ENCODE assay signal across 10 mouse cellular contexts in the genomic region with DNA sequence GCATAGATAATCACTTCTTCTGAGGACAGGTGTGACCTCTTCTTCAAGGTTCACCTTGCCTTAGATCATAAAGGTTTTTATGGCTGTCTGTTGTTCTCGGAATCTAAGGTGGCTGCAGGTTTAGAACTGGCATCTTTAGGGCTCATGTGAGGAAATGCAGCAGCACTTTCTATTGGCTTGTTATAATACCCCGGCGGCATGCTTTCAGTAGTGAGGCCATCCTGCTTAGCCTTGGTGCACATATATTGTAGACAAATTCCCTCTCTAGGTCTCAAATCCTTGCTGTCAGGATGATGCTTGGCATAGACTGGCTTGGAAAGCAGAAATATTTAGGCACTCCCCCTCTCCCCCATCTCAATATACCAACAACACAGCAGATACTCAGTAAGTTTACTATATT. TPM values are rescaled to one million over a fixed set of nuclear protein-coding genes. Genes with fewer than 3 reads are reported as not detected.
DNase-seq lines count a peak whose midpoint lies in the region; ATAC-seq and TF ChIP-seq lines count a peak whose summit lies in the region.
"Had no signal": no experiment of that assay in that cellular context is flagged by ENCODE, and none has a peak within 500 bp of the region (broad histone marks: within the 10 kb centered on the region; RNA-seq: fewer than 3 reads in every experiment).

No protein-coding gene starts in this region.

- no peak for TF ChIP-seq EP300 in heart, adult 2 months (IDR thresholded peaks at IDR 0.05; ENCODE audit: insufficient read depth, low read depth, low read length)

- WGBS in heart, adult 2 months = 93% methylated on average over 3 of the region's 3 CpGs
- 94% methylated on average over 3 of the region's 3 CpGs for WGBS in hindbrain, postnatal 0 days
- 91% methylated on average over 3 of the region's 3 CpGs for WGBS in hindbrain, embryonic 14.5 days

- H3K9me3 ChIP-seq in hindbrain, postnatal 0 days (ENCODE audit: low read length) = no peaks in the 10 kb centered on the region
- no peaks in the 10 kb centered on the region for H3K9me3 ChIP-seq in hindbrain, embryonic 14.5 days (ENCODE audit: control insufficient read depth, low read length)
- H3K9me3 ChIP-seq: megakaryocyte, embryonic 14.5 days had no signal

- H3K79me2 ChIP-seq in heart, adult 2 months (replicated peaks; ENCODE audit: control insufficient read depth, insufficient read depth, low read length) = peaks cover 7% of the 10 kb centered on the region
- H3K79me2 ChIP-seq in myocyte (ENCODE audit: control insufficient read depth, insufficient read depth) = peaks cover 5% of the 10 kb centered on the region

- H3K9ac ChIP-seq in heart, adult 2 months (ENCODE audit: low read depth, low read length) = no peak overlapping the region
- no peak overlapping the region for H3K9ac ChIP-seq in hindbrain, postnatal 0 days (replicated peaks; ENCODE audit: low read length)
- no peak overlapping the region for H3K9ac ChIP-seq in hindbrain, embryonic 14.5 days

- peaks cover 10% of the 10 kb centered on the region for H3K4me1 ChIP-seq in heart, adult 2 months (ENCODE audit: control insufficient read depth, insufficient read depth, low read length)
- peaks cover 7% of the 10 kb centered on the region; the same call in 1 of the 2 replicates for H3K4me1 ChIP-seq in hindbrain, postnatal 0 days (ENCODE audit: insufficient read depth, low read length)
- H3K4me1 ChIP-seq in hindbrain, embryonic 14.5 days (replicated peaks; ENCODE audit: control insufficient read depth, insufficient read depth, low read length) = peaks cover 16% of the 10 kb centered on the region

- peak overlapping the region; percentile 94 for H3K27ac ChIP-seq in heart, adult 2 months
- no peak overlapping the region for H3K27ac ChIP-seq in hindbrain, postnatal 0 days
- H3K27ac ChIP-seq in hindbrain, embryonic 14.5 days = no peak overlapping the region

- no peak for TF ChIP-seq CTCF in heart, adult 2 months (IDR thresholded peaks at IDR 0.05)
- no peak for TF ChIP-seq CTCF in hindbrain, postnatal 0 days (IDR thresholded peaks at IDR 0.05; ENCODE audit: low read depth)

- H3ac ChIP-seq in myocyte (ENCODE audit: control insufficient read depth, insufficient read length) = no peak overlapping the region

- H3K4me2 ChIP-seq in hindbrain, postnatal 0 days (ENCODE audit: low read depth, low read length) = 0 out of 2 replicates have a peak overlapping the region, but pooled peaks have one; percentile 69
- no peak overlapping the region for H3K4me2 ChIP-seq in hindbrain, embryonic 14.5 days (replicated peaks)
- H3K4me2 ChIP-seq in myocyte (ENCODE audit: low read depth) = no peak overlapping the region

- ATAC-seq in hindbrain, postnatal 0 days = no peak
- no peak for ATAC-seq in hindbrain, embryonic 14.5 days (ENCODE audit: low FRiP score)

- no peak for TF ChIP-seq POLR2A in heart, adult 2 months (IDR thresholded peaks at IDR 0.05; ENCODE audit: insufficient read depth, low read depth, low read length)
- no peak for TF ChIP-seq POLR2A in myocyte (IDR thresholded peaks at IDR 0.05; ENCODE audit: insufficient read length, low read depth)

- intact Hi-C loops in heart, adult 2 months (cut with DNase I) = loop anchor here (5.0 to 10.0 kb wide), 2 partner anchors 113 to 405 kb away; a partner anchor contains a TSS

- no peaks in the 10 kb centered on the region for H3K27me3 ChIP-seq in heart, adult 2 months (ENCODE audit: control insufficient read depth, insufficient read depth, low read length)
- no peaks in the 10 kb centered on the region for H3K27me3 ChIP-seq in hindbrain, postnatal 0 days (ENCODE audit: insufficient read depth, low read length)
- H3K27me3 ChIP-seq in hindbrain, embryonic 14.5 days (ENCODE audit: control insufficient read depth, insufficient read depth, low read length) = no peaks in the 10 kb centered on the region
- H3K27me3 ChIP-seq in myocyte (ENCODE audit: control insufficient read depth, insufficient read depth, insufficient read length) = no peaks in the 10 kb centered on the region
- H3K27me3 ChIP-seq: CH12.LX had no signal

- peaks cover 8% of the 10 kb centered on the region for H3K36me3 ChIP-seq in heart, adult 2 months (ENCODE audit: control insufficient read depth, insufficient read depth, low read length)
- H3K36me3 ChIP-seq in hindbrain, postnatal 0 days (ENCODE audit: insufficient read depth, low read length) = peaks cover 5% of the 10 kb centered on the region; the same call in 1 of the 2 replicates
- H3K36me3 ChIP-seq in hindbrain, embryonic 14.5 days (replicated peaks; ENCODE audit: control insufficient read depth, insufficient read depth) = peaks cover 6% of the 10 kb centered on the region
- H3K36me3 ChIP-seq in myocyte (ENCODE audit: control insufficient read depth, insufficient read depth) = peaks cover 5% of the 10 kb centered on the region

- H3K4me3 ChIP-seq in heart, adult 2 months = no peak overlapping the region
- H3K4me3 ChIP-seq in hindbrain, postnatal 0 days (ENCODE audit: low read length) = no peak overlapping the region
- no peak overlapping the region for H3K4me3 ChIP-seq in hindbrain, embryonic 14.5 days (replicated peaks; ENCODE audit: low read length)
- H3K4me3 ChIP-seq in myocyte = peak overlapping the region; percentile 32

- DNase-seq in heart, adult 2 months = peak in 1 of 2 experiments; percentile 10
- DNase-seq in heart, adult 8-10 months (ENCODE audit: low spot score) = no peak
- no peak for DNase-seq in hindbrain, postnatal 0 days (ENCODE audit: low spot score)
- DNase-seq in hindbrain, embryonic 14.5 days (ENCODE audit: low spot score) = no peak
- DNase-seq in testis, postnatal 10 days (ENCODE audit: low spot score) = peak; percentile 12
- DNase-seq in testis, postnatal 14 days (ENCODE audit: low spot score) = no peak
- DNase-seq in adrenal gland, adult 8-10 months = no peak

TF ChIP-seq in myocyte, 11 proteins besides CTCF, POLR2A, EP300 and RAD21:
- no peak for TF ChIP-seq TCF3 (IDR thresholded peaks at IDR 0.05; ENCODE audit: insufficient read length, low read depth)
- no peak for TF ChIP-seq USF1 (IDR thresholded peaks at IDR 0.05; ENCODE audit: low read depth)
- no peak for TF ChIP-seq CEBPB (IDR thresholded peaks at IDR 0.05; ENCODE audit: insufficient read depth, poor library complexity, severe bottlenecking)
- TF ChIP-seq MAX (IDR thresholded peaks at IDR 0.05; ENCODE audit: low read depth) = no peak
- no peak for TF ChIP-seq REST (IDR thresholded peaks at IDR 0.05; ENCODE audit: insufficient read depth, insufficient read length)
- no peak for TF ChIP-seq E2F4 (IDR thresholded peaks at IDR 0.05; ENCODE audit: insufficient read depth)
- TF ChIP-seq MYOG (IDR thresholded peaks at IDR 0.05; ENCODE audit: control insufficient read depth in 1 of 3, insufficient read depth in 1 of 3, insufficient read length in 2 of 3, low read depth in 2 of 3) = no peak
- TF ChIP-seq TCF12 (IDR thresholded peaks at IDR 0.05; ENCODE audit: insufficient read depth, poor library complexity, severe bottlenecking) = no peak
- TF ChIP-seq POLR2AphosphoS2 (IDR thresholded peaks at IDR 0.05; ENCODE audit: insufficient read length, low read depth) = no peak

RNA-seq across cellular contexts. Expression of a gene that starts 0.8 kb away (rescaled TPM):
- 1 to 10 TPM; 7.2 to 7.8 TPM for total RNA-seq in heart, adult 2 months (2021)
- polyA plus RNA-seq in heart, adult 2 months (2012; rRNA removed) = 7.7 and 9.2 TPM in 2 replicates
- total RNA-seq in heart, adult 8-10 months (2022) = 10 to 100 TPM in 1 of 4 experiments, 1 to 10 TPM in 3; 7.8 to 10.2 (median 8.4) TPM
- 5.1 and 6.2 TPM in 2 replicates for total RNA-seq in hindbrain, postnatal 0 days (2014; rRNA removed)
- polyA plus RNA-seq in hindbrain, postnatal 0 days (2015; fragmentation: Nextera tagmentation; extraction: Ambion mirVana) = 6.9 and 7.0 TPM in 2 replicates
- 8.5 and 9.9 TPM in 2 replicates for polyA plus RNA-seq in hindbrain, embryonic 14.5 days (2014; fragmentation: Nextera tagmentation; extraction: Ambion mirVana)
- 4.0 TPM for polyA plus RNA-seq in myocyte (2012; fragmentation: generic; extraction: Trizol)
- 10 to 100 TPM; 20.7 to 32.3 (median 29.1) TPM for total RNA-seq in adrenal gland, adult 8-10 months (2022)

RNA-seq across cellular contexts. Expression of a gene that starts 3.5 kb away (rescaled TPM):
- 100 to 1,000 TPM; 304 to 322 TPM for total RNA-seq in heart, adult 2 months (2021)
- polyA plus RNA-seq in heart, adult 2 months (2012; rRNA removed) = 85.7 and 184 TPM in 2 replicates
- 100 to 1,000 TPM; 349 to 382 (median 364) TPM for total RNA-seq in heart, adult 8-10 months (2022)
- total RNA-seq in hindbrain, postnatal 0 days (2014; rRNA removed) = 0.18 and 0.31 TPM in 2 replicates
- 0.05 and 0.08 TPM in 2 replicates for polyA plus RNA-seq in hindbrain, postnatal 0 days (2015; fragmentation: Nextera tagmentation; extraction: Ambion mirVana)
- polyA plus RNA-seq in hindbrain, embryonic 14.5 days (2014; fragmentation: Nextera tagmentation; extraction: Ambion mirVana) = 0.10 and 0.21 TPM in 2 replicates
- polyA plus RNA-seq in myocyte (2012; fragmentation: generic; extraction: Trizol) = 4.8 TPM
- total RNA-seq in adrenal gland, adult 8-10 months (2022) = 1 to 10 TPM in 3 of 4 experiments, under 1 TPM in 1; 0.66 to 3.4 (median 1.0) TPM

Comparison
In these comparisons a context has a peak if more than half of its experiments do, and no peak if none do; other contexts are left out.
1. RNA of a gene that starts 3.5 kb away (total RNA-seq): 349 to 382 TPM in heart, adult 8-10 months and 304 to 322 TPM in heart, adult 2 months; 0.66 to 3.4 TPM in adrenal gland, adult 8-10 months and 0.18 to 0.31 TPM in hindbrain, postnatal 0 days; every median in the first group is over 10 times any median in the second.